Mouse (Mus musculus): ENCODE results near the gene Agr3. TPM values are rescaled to one million over a fixed set of nuclear protein-coding genes. Genes with fewer than 3 reads are reported as not detected.

Agr3 gene
- polyA plus RNA-seq (2016; fragmentation: Nextera tagmentation; extraction: Ambion mirVana): not detected in 2 replicates

GRCm38 (mm10) chr12:35925402-35925801, at the start of gene Agr3:
Gene Agr3, plus strand, starts transcription at chr12:35925620.
- no peak for ATAC-seq (ENCODE audit: insufficient number of reproducible peaks, insufficient read depth, low FRiP score, low TSS enrichment, low read depth)
- Histone ChIP-seq H3K27me3 (no peaks in the 10 kb centered on the region), H3K4me3 (replicated peaks) (no peak within 1 kb of the TSS), H3K9ac (replicated peaks) (no peak within 1 kb of the TSS), H3K4me2 (no peak within 1 kb of the TSS), H3K27ac (no peak within 1 kb of the TSS), H3K4me1 (replicated peaks) (no peaks in the 10 kb centered on the region), H3K9me3 (no peaks in the 10 kb centered on the region), H3K36me3 (no peaks in the 10 kb centered on the region)
- 80% methylated on average over 9 of the region's 9 CpGs for WGBS

- Histone ChIP-seq H3K27ac (no peak overlapping the region), H3K27me3 (no peaks in the 10 kb centered on the region), H3K36me3 (no peaks in the 10 kb centered on the region), H3K4me1 (replicated peaks) (no peaks in the 10 kb centered on the region), H3K9ac (replicated peaks) (no peak overlapping the region), H3K9me3 (no peaks in the 10 kb centered on the region), H3K4me3 (replicated peaks) (no peak overlapping the region), H3K4me2 (no peak overlapping the region)
- ATAC-seq (ENCODE audit: insufficient number of reproducible peaks, insufficient read depth, low FRiP score, low TSS enrichment, low read depth): no peak
- WGBS: 59% methylated on average over 9 of the region's 9 CpGs
Observed at GRCm38 (mm10) chr12:35884892-35885558, 40.4 kb upstream of the Agr3 start.

GRCm38 (mm10) chr12:35889383-35889782, 36.0 kb upstream of the Agr3 start:
- ATAC-seq (ENCODE audit: insufficient number of reproducible peaks, insufficient read depth, low FRiP score, low TSS enrichment, low read depth): no peak
- H3K9ac ChIP-seq (replicated peaks): no peak overlapping the region

GRCm38 (mm10) chr12:35890756-35891155, 34.7 kb upstream of the Agr3 start:
- Histone ChIP-seq H3K9me3 (no peaks in the 10 kb centered on the region), H3K9ac (replicated peaks) (no peak overlapping the region), H3K27ac (no peak overlapping the region), H3K4me2 (no peak overlapping the region), H3K36me3 (no peaks in the 10 kb centered on the region), H3K4me1 (replicated peaks) (no peaks in the 10 kb centered on the region), H3K4me3 (replicated peaks) (no peak overlapping the region), H3K27me3 (no peaks in the 10 kb centered on the region; the same call in 1 of the 2 replicates)
- no peak for ATAC-seq (ENCODE audit: insufficient number of reproducible peaks, insufficient read depth, low FRiP score, low TSS enrichment, low read depth)
- WGBS: 75% methylated on average over 2 of the region's 2 CpGs

More at GRCm38 (mm10) chr12:35889383-35889782, 36.0 kb upstream of the Agr3 start:
- Histone ChIP-seq H3K4me3 (replicated peaks) (no peak overlapping the region), H3K4me2 (no peak overlapping the region), H3K36me3 (no peaks in the 10 kb centered on the region), H3K4me1 (replicated peaks) (no peaks in the 10 kb centered on the region), H3K9me3 (no peaks in the 10 kb centered on the region), H3K27ac (no peak overlapping the region), H3K27me3 (no peaks in the 10 kb centered on the region; the same call in 1 of the 2 replicates)
- 85% methylated on average over 2 of the region's 2 CpGs for WGBS

- WGBS: 50% methylated on average over 6 of the region's 6 CpGs
- Histone ChIP-seq H3K4me1 (replicated peaks) (no peaks in the 10 kb centered on the region), H3K27ac (no peak overlapping the region), H3K36me3 (no peaks in the 10 kb centered on the region), H3K27me3 (no peaks in the 10 kb centered on the region; the same call in 1 of the 2 replicates), H3K4me3 (replicated peaks) (no peak overlapping the region), H3K9ac (replicated peaks) (no peak overlapping the region), H3K9me3 (no peaks in the 10 kb centered on the region), H3K4me2 (no peak overlapping the region)
- ATAC-seq (ENCODE audit: insufficient number of reproducible peaks, insufficient read depth, low FRiP score, low TSS enrichment, low read depth): no peak
Observed at GRCm38 (mm10) chr12:35894304-35894900, 31.0 kb upstream of the Agr3 start.

- no peak for ATAC-seq (ENCODE audit: insufficient number of reproducible peaks, insufficient read depth, low FRiP score, low TSS enrichment, low read depth)
- Histone ChIP-seq H3K9ac (replicated peaks) (no peak overlapping the region), H3K4me3 (replicated peaks) (peak overlapping the region; percentile 33), H3K27ac (no peak overlapping the region), H3K4me2 (peak overlapping the region; percentile 56), H3K4me1 (replicated peaks) (no peaks in the 10 kb centered on the region), H3K27me3 (no peaks in the 10 kb centered on the region), H3K9me3 (no peaks in the 10 kb centered on the region), H3K36me3 (no peaks in the 10 kb centered on the region)
- 31% methylated on average over 20 of the region's 20 CpGs for WGBS
Observed at GRCm38 (mm10) chr12:35895875-35896763, 29.3 kb upstream of the Agr3 start.

GRCm38 (mm10) chr12:35896764-35897282, 28.6 kb upstream of the Agr3 start:
- no peaks in the 10 kb centered on the region for H3K9me3 ChIP-seq
- no peak overlapping the region for H3K9ac ChIP-seq (replicated peaks)
- H3K4me1 ChIP-seq (replicated peaks): no peaks in the 10 kb centered on the region
- no peak overlapping the region for H3K27ac ChIP-seq
- no peak for ATAC-seq (ENCODE audit: insufficient number of reproducible peaks, insufficient read depth, low FRiP score, low TSS enrichment, low read depth)
- H3K36me3 ChIP-seq: no peaks in the 10 kb centered on the region
- 31% methylated on average over 4 of the region's 4 CpGs for WGBS
- no peaks in the 10 kb centered on the region for H3K27me3 ChIP-seq
- peak overlapping the region; percentile 56 for H3K4me2 ChIP-seq
- peak overlapping the region; percentile 33 for H3K4me3 ChIP-seq (replicated peaks)

GRCm38 (mm10) chr12:35910632-35911031, 14.8 kb upstream of the Agr3 start:
- Histone ChIP-seq H3K4me3 (replicated peaks) (no peak overlapping the region), H3K36me3 (no peaks in the 10 kb centered on the region), H3K27me3 (no peaks in the 10 kb centered on the region), H3K9me3 (no peaks in the 10 kb centered on the region), H3K4me2 (no peak overlapping the region), H3K27ac (no peak overlapping the region), H3K9ac (replicated peaks) (no peak overlapping the region), H3K4me1 (replicated peaks) (no peaks in the 10 kb centered on the region)
- WGBS: 71% methylated on average over 1 of the region's 1 CpGs
- ATAC-seq (ENCODE audit: insufficient number of reproducible peaks, insufficient read depth, low FRiP score, low TSS enrichment, low read depth): no peak

- Histone ChIP-seq H3K27me3 (no peaks in the 10 kb centered on the region), H3K27ac (no peak overlapping the region), H3K4me3 (replicated peaks) (no peak overlapping the region), H3K36me3 (no peaks in the 10 kb centered on the region), H3K9me3 (no peaks in the 10 kb centered on the region), H3K4me1 (replicated peaks) (no peaks in the 10 kb centered on the region), H3K4me2 (no peak overlapping the region), H3K9ac (replicated peaks) (no peak overlapping the region)
- ATAC-seq (ENCODE audit: insufficient number of reproducible peaks, insufficient read depth, low FRiP score, low TSS enrichment, low read depth): no peak
Observed at GRCm38 (mm10) chr12:35915813-35916212, 9.6 kb upstream of the Agr3 start.

- Histone ChIP-seq H3K9me3 (no peaks in the 10 kb centered on the region), H3K4me3 (replicated peaks) (no peak overlapping the region), H3K4me1 (replicated peaks) (no peaks in the 10 kb centered on the region), H3K9ac (replicated peaks) (no peak overlapping the region), H3K36me3 (no peaks in the 10 kb centered on the region), H3K27me3 (no peaks in the 10 kb centered on the region), H3K27ac (no peak overlapping the region), H3K4me2 (no peak overlapping the region)
- ATAC-seq (ENCODE audit: insufficient number of reproducible peaks, insufficient read depth, low FRiP score, low TSS enrichment, low read depth): no peak
- WGBS: 81% methylated on average over 1 of the region's 1 CpGs
Observed at GRCm38 (mm10) chr12:35916467-35916866, 9.0 kb upstream of the Agr3 start.

- WGBS: 76% methylated on average over 1 of the region's 1 CpGs
- no peaks in the 10 kb centered on the region for H3K36me3 ChIP-seq
- H3K27ac ChIP-seq: no peak overlapping the region
- no peaks in the 10 kb centered on the region for H3K4me1 ChIP-seq (replicated peaks)
- H3K4me3 ChIP-seq (replicated peaks): no peak overlapping the region
- H3K27me3 ChIP-seq: no peaks in the 10 kb centered on the region
- no peak for ATAC-seq (ENCODE audit: insufficient number of reproducible peaks, insufficient read depth, low FRiP score, low TSS enrichment, low read depth)
- no peak overlapping the region for H3K9ac ChIP-seq (replicated peaks)
- H3K4me2 ChIP-seq: no peak overlapping the region
- no peaks in the 10 kb centered on the region for H3K9me3 ChIP-seq
Observed at GRCm38 (mm10) chr12:35918031-35918430, 7.4 kb upstream of the Agr3 start.

Measured in limb, embryonic 12.5 days (tissue).